ENCODE assay signal across 15 mouse cellular contexts in the genomic region with DNA sequence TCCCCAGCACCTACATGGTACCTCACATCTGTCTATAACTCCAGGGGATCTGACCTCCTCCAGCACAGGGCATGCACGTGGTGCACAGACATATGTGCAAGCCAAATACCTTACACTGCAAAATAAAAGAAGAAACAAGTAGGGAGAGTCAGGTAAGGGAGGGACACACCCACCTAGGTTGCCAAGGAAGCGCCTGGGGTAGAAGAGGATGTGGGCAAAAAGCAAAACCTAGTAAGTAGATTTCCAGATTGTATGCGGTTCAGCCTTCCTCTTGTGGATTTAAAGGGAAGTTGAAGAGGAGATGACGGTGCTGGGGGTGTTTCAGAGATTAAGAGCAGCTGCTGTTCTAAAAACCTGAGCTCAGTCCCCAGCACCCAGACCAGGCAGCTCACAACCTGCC. TPM values are rescaled to one million over a fixed set of nuclear protein-coding genes. Genes with fewer than 3 reads are reported as not detected.
DNase-seq lines count a peak whose midpoint lies in the region; ATAC-seq lines count a peak whose summit lies in the region.
"Had no signal": no experiment of that assay in that cellular context is flagged by ENCODE, and none has a peak within 500 bp of the region (broad histone marks: within the 10 kb centered on the region; RNA-seq: fewer than 3 reads in every experiment).

No protein-coding gene starts in this region.

- no peaks in the 10 kb centered on the region for H3K9me3 ChIP-seq in midbrain, embryonic 11.5 days (ENCODE audit: control insufficient read depth, low read length)
- H3K9me3 ChIP-seq in forebrain, embryonic 16.5 days (ENCODE audit: control insufficient read depth, low read length), result no peaks in the 10 kb centered on the region
- no peaks in the 10 kb centered on the region for H3K9me3 ChIP-seq in midbrain, embryonic 14.5 days (ENCODE audit: control insufficient read depth, low read length)
- H3K9me3 ChIP-seq: hindbrain, embryonic 13.5 days; limb, embryonic 10.5 days; midbrain, embryonic 13.5 days had no signal

- no peak overlapping the region for H3K4me2 ChIP-seq in midbrain, embryonic 11.5 days
- no peak overlapping the region for H3K4me2 ChIP-seq in forebrain, embryonic 16.5 days (ENCODE audit: low read length)
- H3K4me2 ChIP-seq in midbrain, embryonic 14.5 days (ENCODE audit: low read length), result no peak overlapping the region
- H3K4me2 ChIP-seq: hindbrain, embryonic 13.5 days; midbrain, embryonic 13.5 days had no signal

- H3K4me3 ChIP-seq in midbrain, embryonic 11.5 days (ENCODE audit: low read depth, low read length), result no peak overlapping the region
- H3K4me3 ChIP-seq in forebrain, embryonic 16.5 days (replicated peaks; ENCODE audit: low read length), result no peak overlapping the region
- no peak overlapping the region for H3K4me3 ChIP-seq in midbrain, embryonic 14.5 days (replicated peaks; ENCODE audit: low read depth, low read length)
- H3K4me3 ChIP-seq: hindbrain, embryonic 13.5 days; limb, embryonic 10.5 days; midbrain, embryonic 13.5 days had no signal

- H3K36me3 ChIP-seq in midbrain, embryonic 11.5 days (ENCODE audit: control insufficient read depth, insufficient read depth, low read length), result no peaks in the 10 kb centered on the region
- H3K36me3 ChIP-seq in forebrain, embryonic 16.5 days (ENCODE audit: control insufficient read depth, insufficient read depth), result no peaks in the 10 kb centered on the region
- no peaks in the 10 kb centered on the region for H3K36me3 ChIP-seq in midbrain, embryonic 14.5 days (ENCODE audit: control insufficient read depth, insufficient read depth, low read length)

- 70% methylated on average over 4 of the region's 4 CpGs for WGBS in midbrain, embryonic 11.5 days
- WGBS in forebrain, embryonic 16.5 days, result 70% methylated on average over 4 of the region's 4 CpGs
- WGBS in midbrain, embryonic 14.5 days, result 62% methylated on average over 4 of the region's 4 CpGs

- H3K4me1 ChIP-seq in midbrain, embryonic 11.5 days (ENCODE audit: control insufficient read depth, insufficient read depth, low read length), result peaks cover 14% of the 10 kb centered on the region
- H3K4me1 ChIP-seq in forebrain, embryonic 16.5 days (replicated peaks; ENCODE audit: control insufficient read depth, insufficient read depth, low read length), result peaks cover 14% of the 10 kb centered on the region
- H3K4me1 ChIP-seq in midbrain, embryonic 14.5 days (ENCODE audit: control insufficient read depth, insufficient read depth, low read length), result peaks cover 14% of the 10 kb centered on the region

- no peak overlapping the region for H3K9ac ChIP-seq in midbrain, embryonic 11.5 days (ENCODE audit: low read length)
- no peak overlapping the region for H3K9ac ChIP-seq in forebrain, embryonic 16.5 days (replicated peaks; ENCODE audit: low read depth, low read length)
- H3K9ac ChIP-seq in midbrain, embryonic 14.5 days (replicated peaks; ENCODE audit: low read length), result no peak overlapping the region
- H3K9ac ChIP-seq: hindbrain, embryonic 13.5 days; midbrain, embryonic 13.5 days had no signal

- ATAC-seq in CD4-positive, CD25-positive, alpha-beta regulatory T cell, adult 4 months, result peak; percentile 77
- ATAC-seq in neutrophil, adult 5-6 weeks (ENCODE audit: extremely low read depth, insufficient number of reproducible peaks, low FRiP score, poor library complexity, severe bottlenecking), result peak; percentile 77
- ATAC-seq in midbrain, embryonic 11.5 days (ENCODE audit: low FRiP score), result no peak
- ATAC-seq in forebrain, embryonic 16.5 days, result no peak
- ATAC-seq in midbrain, embryonic 14.5 days (ENCODE audit: low FRiP score, low TSS enrichment), result no peak
- ATAC-seq: midbrain, embryonic 13.5 days; Patski had no signal

- H3K27ac ChIP-seq in midbrain, embryonic 11.5 days (ENCODE audit: low read depth, low read length), result no peak overlapping the region
- no peak overlapping the region for H3K27ac ChIP-seq in forebrain, embryonic 16.5 days (ENCODE audit: low read length)
- no peak overlapping the region for H3K27ac ChIP-seq in midbrain, embryonic 14.5 days (replicated peaks; ENCODE audit: low read depth, low read length)
- H3K27ac ChIP-seq: hindbrain, embryonic 13.5 days; limb, embryonic 10.5 days; midbrain, embryonic 13.5 days had no signal

- H3K27me3 ChIP-seq in midbrain, embryonic 11.5 days (ENCODE audit: control insufficient read depth, insufficient read depth, low read length), result peaks cover 6% of the 10 kb centered on the region
- 0 out of 2 replicates have a peak, but pooled peaks cover 2% of the 10 kb centered on the region for H3K27me3 ChIP-seq in forebrain, embryonic 16.5 days (replicated peaks; ENCODE audit: control insufficient read depth, insufficient read depth, low read length)
- H3K27me3 ChIP-seq in midbrain, embryonic 14.5 days (ENCODE audit: control insufficient read depth, insufficient read depth, low read length), result no peaks in the 10 kb centered on the region
- H3K27me3 ChIP-seq: Patski had no signal

- DNase-seq in 416B (ENCODE audit: low read depth), result peak; percentile 97
- DNase-seq in induced T-regulatory cell, adult 2 months (ENCODE audit: low read depth), result peak; percentile 95
- DNase-seq in kidney, adult 8-10 months, result no peak
- DNase-seq in midbrain, embryonic 11.5 days (ENCODE audit: low spot score, missing footprints), result no peak
- DNase-seq in midbrain, embryonic 14.5 days, result no peak
- DNase-seq: embryo, embryonic 11 days; gastrocnemius, postnatal 14 days; kidney, postnatal 36 days had no signal

RNA-seq across cellular contexts. Expression of a gene that starts 1.7 kb away (rescaled TPM):
- polyA plus RNA-seq in CD4-positive, CD25-positive, alpha-beta regulatory T cell, adult 4 months (2017; shearing (Covaris generic)), result 10 to 100 TPM; 37.0 to 55.1 TPM
- 28.6 and 29.4 TPM in 2 replicates for total RNA-seq in neutrophil, adult 5-6 weeks (2017)
- 43.6 and 50.7 TPM in 2 replicates for polyA plus RNA-seq in midbrain, embryonic 11.5 days (2014; fragmentation: Nextera tagmentation; extraction: Ambion mirVana)
- 69.3 and 76.8 TPM in 2 replicates for polyA plus RNA-seq in forebrain, embryonic 16.5 days (2015; fragmentation: Nextera tagmentation; extraction: Ambion mirVana)
- 58.4 and 69.3 TPM in 2 replicates for polyA plus RNA-seq in midbrain, embryonic 14.5 days (2014; fragmentation: Nextera tagmentation; extraction: Ambion mirVana)

RNA-seq across cellular contexts. Expression of a gene that starts 1.8 kb away (rescaled TPM):
- polyA plus RNA-seq in CD4-positive, CD25-positive, alpha-beta regulatory T cell, adult 4 months (2017; shearing (Covaris generic)), result 10 to 100 TPM; 65.0 to 65.3 TPM
- 9.5 and 15.6 TPM in 2 replicates for total RNA-seq in neutrophil, adult 5-6 weeks (2017)
- 0.23 and 0.30 TPM in 2 replicates for polyA plus RNA-seq in midbrain, embryonic 11.5 days (2014; fragmentation: Nextera tagmentation; extraction: Ambion mirVana)
- polyA plus RNA-seq in forebrain, embryonic 16.5 days (2015; fragmentation: Nextera tagmentation; extraction: Ambion mirVana), result 0.20 and 0.30 TPM in 2 replicates
- 0.17 TPM in 1 of 2 replicates, not detected in the other for polyA plus RNA-seq in midbrain, embryonic 14.5 days (2014; fragmentation: Nextera tagmentation; extraction: Ambion mirVana)
- total RNA-seq: gastrocnemius, postnatal 14 days had no signal

RNA-seq across cellular contexts. Expression of a gene that starts 41.0 kb away (rescaled TPM):
- 10 to 100 TPM; 49.7 to 52.2 TPM for polyA plus RNA-seq in CD4-positive, CD25-positive, alpha-beta regulatory T cell, adult 4 months (2017; shearing (Covaris generic))
- total RNA-seq in neutrophil, adult 5-6 weeks (2017), result 246 and 268 TPM in 2 replicates
- polyA plus RNA-seq in midbrain, embryonic 11.5 days (2014; fragmentation: Nextera tagmentation; extraction: Ambion mirVana), result 128 and 131 TPM in 2 replicates
- polyA plus RNA-seq in forebrain, embryonic 16.5 days (2015; fragmentation: Nextera tagmentation; extraction: Ambion mirVana), result 240 and 244 TPM in 2 replicates
- 244 and 294 TPM in 2 replicates for polyA plus RNA-seq in midbrain, embryonic 14.5 days (2014; fragmentation: Nextera tagmentation; extraction: Ambion mirVana)

Comparison
In these comparisons a context has a peak if more than half of its experiments do, and no peak if none do; other contexts are left out.
1. DNase-seq: peak in 416B (single experiment) and induced T-regulatory cell, adult 2 months (single experiment); none in kidney, adult 8-10 months (0 of 2), midbrain, embryonic 11.5 days (single experiment) and midbrain, embryonic 14.5 days (single experiment).
2. ATAC-seq: peak in CD4-positive, CD25-positive, alpha-beta regulatory T cell, adult 4 months (single experiment) and neutrophil, adult 5-6 weeks (single experiment); none in midbrain, embryonic 11.5 days (single experiment), forebrain, embryonic 16.5 days (single experiment) and midbrain, embryonic 14.5 days (single experiment).
3. RNA of a gene that starts 1.8 kb away (polyA plus RNA-seq): 65.0 to 65.3 TPM in CD4-positive, CD25-positive, alpha-beta regulatory T cell, adult 4 months; 0.20 to 0.30 TPM in forebrain, embryonic 16.5 days, 0.23 to 0.30 TPM in midbrain, embryonic 11.5 days and 0.17 TPM in midbrain, embryonic 14.5 days; every median in the first group is over 10 times any median in the second.